Mouse (Mus musculus): ENCODE results near the gene Pkp4.

GRCm38 (mm10) chr2:59203627-59204425 is 43.2 kb downstream of the Pkp4 start:
- TF ChIP-seq CTCF (IDR thresholded peaks at IDR 0.05; ENCODE audit: low read depth) (no peak), EP300 (IDR thresholded peaks at IDR 0.05; ENCODE audit: low read depth) (no peak)
